Mouse (Mus musculus) kidney, adult 18-20 months (tissue): ENCODE results near the gene Ncam1.
A peak's percentile ranks its signal among the peaks of the same experiment; 100 is the strongest.

Source experiments
- DNase-seq: peaks from one replicate; pipeline ENCODE4 v3.0.0; 2021

Gene Ncam1

GRCm38 (mm10) chr9:49542593-49542992 is 256.1 kb downstream of the Ncam1 start:
- no peak for DNase-seq

- DNase-seq, result no peak
Measured at GRCm38 (mm10) chr9:49537814-49538213, 260.9 kb downstream of the Ncam1 start.

DNA sequence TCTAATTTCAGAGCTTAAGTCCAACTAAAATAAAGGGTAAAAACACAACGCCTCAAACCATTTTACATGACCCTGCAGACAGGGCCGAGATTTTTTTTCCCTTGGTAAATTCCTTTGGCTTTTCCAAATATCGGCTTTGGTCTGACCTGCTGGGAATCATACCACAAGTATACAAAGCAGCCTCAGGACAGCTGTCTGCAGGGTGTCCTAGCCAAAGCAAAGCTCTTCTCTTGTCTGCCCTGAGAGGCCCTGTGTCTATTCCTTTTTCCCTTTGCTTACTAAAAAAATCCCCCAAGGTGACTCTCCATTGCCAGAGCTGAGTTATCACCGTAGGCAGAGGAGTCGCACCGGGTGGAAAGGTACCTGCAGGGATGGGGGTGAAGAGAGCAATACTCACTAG is 262.1 kb downstream of the Ncam1 start:
- DNase-seq, result no peak

GRCm38 (mm10) chr9:49534958-49535357 is 263.8 kb downstream of the Ncam1 start:
- DNase-seq, result no peak

GRCm38 (mm10) chr9:49533912-49534491 is 264.7 kb downstream of the Ncam1 start:
- DNase-seq, result no peak

DNA sequence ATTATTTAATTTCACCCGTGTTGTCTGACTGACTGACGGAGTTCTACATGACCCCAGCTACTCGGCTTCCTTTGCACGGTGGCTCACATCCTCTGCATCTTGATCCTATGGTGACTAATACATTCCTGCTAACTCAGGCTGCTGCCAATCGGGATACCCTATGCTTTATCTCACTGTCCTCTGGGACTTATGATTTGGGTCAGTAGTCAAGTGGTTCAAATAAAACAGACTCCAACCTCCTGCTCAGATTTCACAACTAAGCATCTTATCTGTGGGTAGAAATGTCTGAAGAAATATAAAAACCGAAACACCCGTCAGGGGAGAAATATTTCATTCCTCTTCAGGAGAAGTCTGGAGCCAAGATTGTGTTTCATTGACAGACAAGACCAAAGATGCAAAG is 265.3 kb downstream of the Ncam1 start:
- DNase-seq, result no peak

DNA sequence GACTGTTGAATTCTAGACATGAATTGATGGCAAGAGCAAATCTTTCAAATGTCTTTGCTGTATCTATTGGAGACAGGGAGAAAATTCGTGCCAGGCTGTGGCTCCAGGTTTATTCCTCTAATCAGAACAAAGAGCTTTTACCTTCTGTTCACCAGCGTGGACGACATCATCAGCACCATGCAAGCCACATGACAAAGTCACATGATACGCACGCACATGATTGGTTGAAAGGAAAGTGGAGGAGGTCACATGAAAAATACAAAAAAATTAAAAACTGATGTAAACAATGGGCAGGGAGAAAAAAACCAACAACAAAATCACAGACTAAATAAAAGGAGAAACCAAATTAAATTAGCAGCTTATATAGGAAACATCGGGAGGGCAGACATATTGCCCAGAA is 266.9 kb downstream of the Ncam1 start:
- DNase-seq, result no peak

- DNase-seq, result no peak
Measured at GRCm38 (mm10) chr9:49531257-49531656, 267.5 kb downstream of the Ncam1 start.

DNA sequence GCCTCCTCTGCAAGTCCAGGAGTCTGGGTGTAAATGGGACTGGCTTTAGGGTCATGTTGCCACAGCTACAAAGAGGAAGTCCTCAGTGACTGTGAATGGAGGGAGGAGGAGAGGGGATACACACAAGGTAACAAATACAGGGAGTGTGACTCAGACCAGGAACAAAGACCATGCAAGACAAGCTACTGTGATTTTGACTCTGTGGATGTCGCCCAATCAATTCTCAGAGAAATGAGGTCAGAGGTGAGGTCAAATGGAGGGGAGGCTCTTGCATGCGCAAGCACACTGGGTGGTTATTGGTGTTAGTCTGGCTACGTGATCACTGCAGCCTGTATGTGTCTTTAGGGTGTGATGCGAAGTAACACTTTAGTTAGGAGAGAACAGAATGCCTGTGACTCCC is 268.0 kb downstream of the Ncam1 start:
- DNase-seq, result no peak

DNA sequence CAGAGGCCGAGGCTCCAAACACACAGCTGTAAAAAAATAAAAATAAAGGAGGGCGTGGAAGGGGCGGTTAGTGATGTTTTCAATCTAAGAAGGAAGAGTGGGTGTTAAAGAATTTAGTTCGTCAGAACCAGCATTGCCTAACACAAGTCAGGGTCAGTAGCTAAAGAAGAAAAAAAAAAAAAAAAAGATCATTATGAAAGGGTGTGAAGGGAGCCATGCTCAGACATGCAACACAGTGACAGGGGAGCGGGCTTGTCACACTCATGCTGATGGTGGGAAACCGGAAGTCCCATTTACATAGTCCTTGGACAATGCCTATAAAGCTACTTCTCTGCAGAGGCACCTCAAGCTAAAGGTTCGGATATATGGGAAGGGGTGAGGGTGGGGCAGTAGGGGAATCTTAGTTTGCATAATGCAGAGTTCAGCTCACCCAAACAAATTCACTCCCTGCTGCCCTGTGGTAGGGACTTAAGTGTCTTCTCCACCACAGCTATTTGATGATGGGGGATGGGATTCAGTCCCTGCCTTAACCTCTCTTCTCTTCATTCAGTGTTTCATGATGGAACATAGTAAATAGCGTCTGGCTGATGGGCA is 269.3 kb downstream of the Ncam1 start:
- DNase-seq, result no peak

DNA sequence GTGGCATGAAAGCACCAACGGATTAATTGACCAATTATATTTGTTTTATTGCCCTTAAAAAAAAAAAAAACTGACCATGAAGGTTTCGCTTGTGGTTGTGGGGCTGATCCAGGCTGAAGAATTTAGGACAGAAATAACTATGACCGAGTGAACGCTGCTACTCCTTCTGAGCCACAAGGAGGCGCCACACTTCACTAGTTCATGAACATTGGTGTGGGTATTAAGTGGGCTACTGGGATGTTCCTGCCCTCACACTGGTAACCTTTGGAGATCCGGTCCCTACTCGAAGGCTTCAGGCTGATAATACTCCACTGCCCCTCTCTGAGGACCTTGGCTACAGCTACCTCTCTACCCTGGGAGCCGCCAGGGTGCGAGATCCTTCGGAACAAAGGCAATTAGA is 269.8 kb downstream of the Ncam1 start:
- no peak for DNase-seq

GRCm38 (mm10) chr9:49528026-49528425 is 270.7 kb downstream of the Ncam1 start:
- DNase-seq, result no peak

DNA sequence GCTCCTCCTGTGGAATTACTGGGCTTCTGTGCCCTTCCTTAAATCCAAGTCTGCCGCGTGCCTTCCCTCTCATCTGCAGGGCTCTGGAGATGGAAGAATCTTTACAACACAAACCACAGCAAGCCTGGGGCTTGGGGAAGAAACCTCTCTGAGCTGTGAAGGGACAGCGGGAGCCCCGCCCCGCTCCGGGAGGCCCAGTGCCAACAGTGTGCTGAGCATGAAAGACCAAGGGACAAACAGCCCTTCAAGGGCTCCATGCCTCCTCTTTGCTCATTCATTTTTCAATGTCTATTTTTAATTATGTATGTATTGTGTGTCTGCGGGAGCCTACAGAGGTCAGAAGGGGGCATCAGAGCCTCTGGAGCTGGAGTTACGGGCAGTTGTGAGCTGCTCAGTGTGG is 271.4 kb downstream of the Ncam1 start:
- DNase-seq, result no peak

DNA sequence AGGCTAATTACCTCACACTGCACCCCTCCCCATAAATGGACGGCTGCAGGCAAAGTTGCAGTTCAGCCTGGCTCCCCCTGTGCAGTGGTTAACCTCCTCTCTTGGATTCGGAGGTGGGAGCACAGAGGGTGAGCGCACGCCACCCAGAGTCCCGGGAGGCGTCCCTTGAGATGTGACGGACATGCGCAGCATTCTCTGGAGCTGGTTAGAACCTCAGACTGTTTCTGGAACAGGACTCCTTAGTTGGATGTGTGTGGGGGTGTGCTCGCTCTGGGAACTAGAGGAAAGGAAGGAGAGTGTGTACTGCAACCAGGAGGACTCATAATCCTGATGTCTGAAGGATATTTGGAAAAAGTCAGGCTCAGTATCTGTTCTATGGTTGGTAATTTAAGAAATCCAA is 274.0 kb downstream of the Ncam1 start:
- no peak for DNase-seq

- DNase-seq, result no peak
Measured at GRCm38 (mm10) chr9:49523881-49524280, 274.8 kb downstream of the Ncam1 start.

DNA sequence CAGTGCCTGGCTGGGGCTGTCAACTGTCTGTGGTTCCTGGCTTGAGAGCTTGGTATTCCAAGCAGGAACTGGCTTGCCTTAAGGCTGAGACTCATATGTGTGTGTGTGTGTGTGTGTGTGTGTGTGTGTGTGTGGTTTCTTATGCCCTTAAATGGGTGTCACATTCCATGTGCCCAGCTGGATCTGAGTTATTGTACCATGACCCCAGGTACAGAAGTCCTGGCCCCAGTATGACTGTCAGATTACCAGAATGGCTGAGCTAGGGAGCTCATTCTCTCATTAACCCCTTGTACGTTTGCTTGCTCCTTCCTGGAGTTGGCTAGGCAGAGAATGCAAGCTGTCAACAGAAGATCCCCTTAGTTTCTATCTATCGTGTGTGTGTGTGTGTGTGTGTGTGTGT is 284.4 kb downstream of the Ncam1 start:
- DNase-seq, result no peak

- no peak for DNase-seq
Measured at GRCm38 (mm10) chr9:49510666-49511065, 288.1 kb downstream of the Ncam1 start.

DNA sequence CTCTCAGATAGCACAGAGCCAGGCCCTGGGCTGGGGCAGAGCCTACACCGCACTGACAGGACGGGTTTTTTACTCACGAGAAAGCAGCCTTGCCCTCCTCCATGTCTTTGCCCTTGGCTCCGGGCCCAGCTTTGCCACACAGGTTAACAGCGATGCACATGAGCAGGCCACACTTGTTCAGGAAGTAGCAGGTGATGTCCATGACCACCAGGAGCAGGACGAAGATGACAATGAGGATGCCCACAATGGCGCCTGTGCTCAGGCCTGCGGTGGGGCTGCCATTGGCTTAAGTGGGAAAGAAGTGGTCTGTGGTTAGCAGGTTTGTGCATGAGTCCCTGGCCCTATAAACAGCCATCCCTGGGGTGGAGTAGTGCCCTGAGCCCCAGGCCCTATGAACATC is 289.1 kb downstream of the Ncam1 start:
- no peak for DNase-seq

- DNase-seq, result no peak
Measured at GRCm38 (mm10) chr9:49509094-49509493, 289.6 kb downstream of the Ncam1 start.

- peak; percentile 21 for DNase-seq
Measured at GRCm38 (mm10) chr9:49507829-49508585, 290.7 kb downstream of the Ncam1 start.

DNA sequence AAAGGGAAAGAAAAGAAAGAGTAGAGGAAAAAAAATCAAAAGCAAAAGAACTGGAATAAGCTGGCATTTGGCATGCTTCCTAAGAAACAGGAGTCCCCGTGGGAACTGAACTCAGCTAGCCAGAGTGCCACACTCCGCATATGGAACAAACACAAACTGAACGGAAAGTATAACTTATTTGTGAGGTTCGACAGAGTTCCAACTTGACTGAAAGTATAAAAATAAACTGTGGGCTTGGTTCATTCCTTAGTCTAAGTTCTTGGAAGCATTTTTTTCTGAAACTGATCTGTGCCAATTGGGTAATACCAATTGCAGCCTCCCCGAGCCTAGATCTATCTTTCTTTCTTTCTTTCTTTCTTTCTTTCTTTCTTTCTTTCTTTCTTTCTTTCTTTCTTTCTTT is 294.1 kb downstream of the Ncam1 start:
- no peak for DNase-seq

DNA sequence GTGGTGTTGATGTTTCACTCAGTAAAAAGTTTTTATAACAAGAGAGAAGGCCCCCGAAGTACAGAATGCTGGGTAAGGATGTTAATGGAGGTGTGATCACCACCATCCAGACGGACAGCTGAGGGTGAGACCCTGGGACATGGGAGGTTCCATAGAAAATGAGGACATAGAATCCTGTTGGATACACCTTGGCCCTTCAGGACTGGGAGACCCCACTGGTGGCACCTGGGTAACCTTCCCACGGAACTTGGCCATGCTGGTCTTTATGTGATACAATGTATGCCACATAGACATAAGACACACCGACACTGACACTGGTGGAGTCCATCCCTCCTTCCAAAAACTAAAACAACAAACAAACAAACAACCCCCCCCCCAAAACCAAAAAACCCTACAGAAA is 296.5 kb downstream of the Ncam1 start:
- DNase-seq, result no peak

- no peak for DNase-seq
Measured at GRCm38 (mm10) chr9:49499878-49500277, 298.8 kb downstream of the Ncam1 start.

DNA sequence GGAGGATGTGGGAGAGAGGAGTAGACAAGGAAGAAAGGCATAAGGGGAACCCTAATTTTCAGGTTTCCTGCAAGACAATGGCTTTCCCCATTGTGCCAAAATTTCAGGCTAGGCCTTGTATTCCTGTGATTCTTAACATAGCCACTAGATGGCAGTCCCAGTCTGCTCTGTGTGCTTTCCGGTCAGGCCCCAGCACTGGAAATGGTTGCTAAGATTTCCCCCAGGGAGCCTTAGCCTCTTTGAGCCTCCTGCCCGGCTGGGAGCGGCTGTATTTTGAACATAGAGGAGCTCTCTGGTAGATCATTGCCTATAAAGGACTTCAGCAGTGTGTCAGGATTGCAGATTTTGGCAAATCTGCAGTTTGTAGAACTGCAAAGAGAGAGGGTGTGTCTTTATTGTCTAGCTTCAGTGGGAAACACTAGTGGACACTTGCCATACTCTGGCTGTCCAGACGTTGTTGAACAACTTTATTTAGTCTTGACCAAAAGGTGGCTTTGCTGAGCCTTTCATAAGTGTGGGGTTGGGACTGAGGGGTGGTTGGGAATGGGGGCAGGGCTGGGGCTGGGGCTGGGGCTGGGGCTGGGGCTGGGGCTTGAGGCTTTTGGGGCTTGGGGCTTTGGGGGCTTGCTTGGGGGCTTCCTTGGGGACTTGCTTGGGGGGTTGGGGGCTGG is 304.6 kb downstream of the Ncam1 start:
- DNase-seq, result peak; percentile 45
